Mouse (Mus musculus): ENCODE measurements at regions not wholly inside any gene's neighbourhood (a gene's known extent, or its start where the extent isn't known, plus 50 kb on each side); places are given as distances from the start of the nearest gene placed in this dataset.

DNA sequence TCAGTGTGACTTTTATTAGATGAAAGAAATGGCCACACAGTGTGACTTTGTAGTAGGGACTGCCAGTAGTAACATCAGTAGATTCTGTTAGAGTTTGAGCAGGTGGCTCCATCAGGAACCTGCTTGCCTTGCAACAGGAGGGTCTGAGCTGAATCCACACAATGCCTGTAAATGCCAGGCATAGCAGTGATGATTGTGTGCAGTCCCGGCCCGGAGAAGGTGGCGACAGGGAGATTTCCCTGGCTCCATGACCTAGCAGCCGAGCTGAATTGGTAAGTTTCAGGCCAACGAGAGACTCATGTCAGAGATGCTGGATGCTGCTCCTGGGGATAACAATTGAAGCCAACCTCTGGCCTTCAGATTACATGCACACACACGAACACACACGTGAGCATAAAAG lies 102.8 kb upstream of the Tbl1xr1 start:
- H3K4me3 ChIP-seq (ENCODE audit: low read depth, low read length): no peak overlapping the region
- no peak overlapping the region for H3K27ac ChIP-seq (ENCODE audit: low read length)
- no peak for ATAC-seq
- H3K27me3 ChIP-seq (ENCODE audit: control insufficient read depth, insufficient read depth, low read depth, low read length): no peaks in the 10 kb centered on the region
- H3K4me2 ChIP-seq (ENCODE audit: low read length): no peak overlapping the region
- no peak overlapping the region for H3K9ac ChIP-seq (ENCODE audit: low read depth, low read length)
- 82% methylated on average over 7 of the region's 7 CpGs for WGBS
- H3K9me3 ChIP-seq (replicated peaks; ENCODE audit: control insufficient read depth, low read length, poor library complexity, severe bottlenecking): no peaks in the 10 kb centered on the region
- H3K4me1 ChIP-seq (ENCODE audit: control insufficient read depth, insufficient read depth, low read length): no peaks in the 10 kb centered on the region
- no peaks in the 10 kb centered on the region for H3K36me3 ChIP-seq (ENCODE audit: control insufficient read depth, insufficient read depth, low read length)

DNA sequence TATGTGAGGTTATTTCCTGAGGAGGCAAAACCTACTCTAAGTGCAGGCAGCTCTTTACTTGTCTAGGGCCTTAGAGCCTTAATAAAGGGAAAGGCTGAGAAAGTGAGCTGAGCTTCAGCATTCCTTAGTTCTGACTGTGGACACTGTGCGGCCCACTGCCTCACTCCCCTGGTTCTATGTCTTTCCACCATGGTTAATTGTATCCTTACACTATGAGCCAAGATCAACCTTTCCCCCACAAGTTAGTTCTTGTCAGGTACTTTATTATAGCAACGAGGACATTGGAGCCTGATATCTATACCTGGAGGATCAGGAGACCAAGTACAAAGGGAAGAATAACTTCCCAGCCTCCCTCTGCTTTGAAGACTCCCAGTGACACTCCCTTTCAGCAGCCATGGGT lies 101.7 kb upstream of the Tbl1xr1 start:
- H3K4me1 ChIP-seq (ENCODE audit: control insufficient read depth, insufficient read depth, low read length): no peaks in the 10 kb centered on the region
- 82% methylated on average over 2 of the region's 2 CpGs for WGBS
- H3K27me3 ChIP-seq (ENCODE audit: control insufficient read depth, insufficient read depth, low read depth, low read length): no peaks in the 10 kb centered on the region
- H3K4me2 ChIP-seq (ENCODE audit: low read length): no peak overlapping the region
- no peaks in the 10 kb centered on the region for H3K36me3 ChIP-seq (ENCODE audit: control insufficient read depth, insufficient read depth, low read length)
- no peak overlapping the region for H3K9ac ChIP-seq (ENCODE audit: low read depth, low read length)
- no peaks in the 10 kb centered on the region for H3K9me3 ChIP-seq (replicated peaks; ENCODE audit: control insufficient read depth, low read length, poor library complexity, severe bottlenecking)
- no peak overlapping the region for H3K27ac ChIP-seq (ENCODE audit: low read length)
- ATAC-seq: no peak
- H3K4me3 ChIP-seq (ENCODE audit: low read depth, low read length): no peak overlapping the region

DNA sequence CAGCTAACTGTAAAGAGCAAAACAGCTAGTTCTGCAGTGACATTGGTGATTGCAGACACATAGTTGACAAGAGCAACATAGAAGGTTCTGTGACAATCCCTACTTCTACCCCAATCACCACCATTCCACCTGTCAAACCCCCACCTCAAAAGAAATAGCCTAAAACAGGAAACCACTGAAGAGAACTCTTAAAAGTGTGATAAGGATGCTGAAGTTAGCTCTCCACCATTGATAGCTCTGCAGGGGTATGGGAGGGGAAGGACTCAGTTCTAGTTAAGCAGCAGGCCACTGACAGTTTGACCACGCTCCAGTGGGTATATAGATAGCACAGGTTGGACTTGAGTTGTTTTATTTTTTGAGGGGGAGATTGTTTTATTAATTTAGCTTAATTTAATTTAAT lies 98.7 kb upstream of the Tbl1xr1 start:
- H3K9ac ChIP-seq (ENCODE audit: low read depth, low read length): no peak overlapping the region
- WGBS: 96% methylated on average over 1 of the region's 1 CpGs
- no peaks in the 10 kb centered on the region for H3K27me3 ChIP-seq (ENCODE audit: control insufficient read depth, insufficient read depth, low read depth, low read length)
- H3K4me2 ChIP-seq (ENCODE audit: low read length): no peak overlapping the region
- no peak overlapping the region for H3K27ac ChIP-seq (ENCODE audit: low read length)
- H3K36me3 ChIP-seq (ENCODE audit: control insufficient read depth, insufficient read depth, low read length): no peaks in the 10 kb centered on the region
- no peaks in the 10 kb centered on the region for H3K4me1 ChIP-seq (ENCODE audit: control insufficient read depth, insufficient read depth, low read length)
- no peaks in the 10 kb centered on the region for H3K9me3 ChIP-seq (replicated peaks; ENCODE audit: control insufficient read depth, low read length, poor library complexity, severe bottlenecking)
- no peak overlapping the region for H3K4me3 ChIP-seq (ENCODE audit: low read depth, low read length)
- ATAC-seq: no peak

DNA sequence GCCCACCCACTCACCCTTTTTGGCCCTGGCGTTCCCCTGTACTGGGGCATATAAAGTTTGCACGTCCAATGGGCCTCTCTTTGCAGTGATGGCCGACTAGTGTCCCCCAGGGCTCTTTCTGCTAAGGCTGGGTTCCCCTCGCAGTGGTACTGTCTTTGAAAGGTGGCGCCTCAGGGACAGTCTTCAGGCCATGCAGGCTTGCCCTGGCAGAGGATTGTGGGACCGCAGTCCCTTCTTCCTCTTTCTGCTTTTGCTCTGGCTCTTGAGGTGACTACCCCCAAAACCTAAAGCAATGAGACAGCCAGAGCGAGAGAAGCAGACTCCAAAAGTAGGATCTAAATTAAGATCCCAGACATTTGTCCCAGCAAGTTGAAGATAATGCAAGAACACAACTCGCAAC lies 93.5 kb upstream of the Tbl1xr1 start:
- Histone ChIP-seq H3K9ac (ENCODE audit: low read depth, low read length) (no peak overlapping the region), H3K27me3 (ENCODE audit: control insufficient read depth, insufficient read depth, low read depth, low read length) (no peaks in the 10 kb centered on the region), H3K4me1 (ENCODE audit: control insufficient read depth, insufficient read depth, low read length) (no peaks in the 10 kb centered on the region), H3K27ac (ENCODE audit: low read length) (no peak overlapping the region), H3K9me3 (replicated peaks; ENCODE audit: control insufficient read depth, low read length, poor library complexity, severe bottlenecking) (no peaks in the 10 kb centered on the region), H3K36me3 (ENCODE audit: control insufficient read depth, insufficient read depth, low read length) (no peaks in the 10 kb centered on the region), H3K4me2 (ENCODE audit: low read length) (no peak overlapping the region), H3K4me3 (ENCODE audit: low read depth, low read length) (no peak overlapping the region)
- no peak for ATAC-seq
- 89% methylated on average over 8 of the region's 8 CpGs for whole genome bisulfite sequencing

DNA sequence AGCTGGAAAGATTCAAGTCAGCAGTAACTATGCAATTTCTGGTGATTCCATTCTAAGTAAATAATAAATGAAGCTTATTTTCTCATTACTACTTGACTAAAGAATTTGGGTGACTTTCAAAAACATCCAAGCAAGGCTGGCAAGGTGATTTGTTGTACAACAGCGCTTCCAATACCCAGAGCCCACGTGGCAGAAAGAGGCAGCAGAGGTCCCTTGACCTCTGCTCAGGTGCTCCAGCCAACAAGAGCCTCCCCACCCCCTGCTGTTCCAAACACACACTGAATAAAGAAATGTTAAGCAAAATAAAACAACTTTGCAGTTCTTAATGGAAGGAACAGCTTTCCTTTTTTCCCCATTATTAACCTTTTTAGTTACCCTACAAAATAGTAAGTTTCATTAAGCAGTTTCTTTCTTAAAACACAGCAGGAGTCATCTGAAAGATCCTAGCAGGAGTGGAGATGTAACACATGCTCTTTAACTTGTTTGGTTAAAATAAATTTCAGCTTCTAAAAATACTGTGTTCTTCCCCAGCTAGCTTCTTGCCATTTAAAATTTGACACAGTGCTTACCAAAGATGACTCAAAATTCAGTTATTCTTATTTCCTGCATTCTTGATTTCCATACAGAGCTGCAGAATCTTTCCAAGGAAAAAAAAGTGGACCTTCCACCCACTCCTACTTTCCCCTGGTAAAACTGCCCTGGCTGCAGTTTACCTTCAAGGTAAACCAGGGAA lies 92.3 kb upstream of the Tbl1xr1 start:
- Histone ChIP-seq H3K9ac (ENCODE audit: low read depth, low read length) (no peak overlapping the region), H3K27ac (ENCODE audit: low read length) (no peak overlapping the region), H3K27me3 (ENCODE audit: control insufficient read depth, insufficient read depth, low read depth, low read length) (no peaks in the 10 kb centered on the region), H3K36me3 (ENCODE audit: control insufficient read depth, insufficient read depth, low read length) (no peaks in the 10 kb centered on the region), H3K4me1 (ENCODE audit: control insufficient read depth, insufficient read depth, low read length) (no peaks in the 10 kb centered on the region), H3K9me3 (replicated peaks; ENCODE audit: control insufficient read depth, low read length, poor library complexity, severe bottlenecking) (no peaks in the 10 kb centered on the region), H3K4me3 (ENCODE audit: low read depth, low read length) (no peak overlapping the region), H3K4me2 (ENCODE audit: low read length) (no peak overlapping the region)
- WGBS: 35% methylated on average over 2 of the region's 2 CpGs
- ATAC-seq: no peak

GRCm38 (mm10) chr3:21984807-21985206 lies 91.6 kb upstream of the Tbl1xr1 start:
- H3K4me1 ChIP-seq (ENCODE audit: control insufficient read depth, insufficient read depth, low read length): no peaks in the 10 kb centered on the region
- ATAC-seq: no peak
- H3K27me3 ChIP-seq (ENCODE audit: control insufficient read depth, insufficient read depth, low read depth, low read length): no peaks in the 10 kb centered on the region
- H3K9ac ChIP-seq (ENCODE audit: low read depth, low read length): no peak overlapping the region
- H3K4me3 ChIP-seq (ENCODE audit: low read depth, low read length): no peak overlapping the region
- 75% methylated on average over 2 of the region's 2 CpGs for WGBS
- no peak overlapping the region for H3K27ac ChIP-seq (ENCODE audit: low read length)
- no peaks in the 10 kb centered on the region for H3K36me3 ChIP-seq (ENCODE audit: control insufficient read depth, insufficient read depth, low read length)
- H3K4me2 ChIP-seq (ENCODE audit: low read length): no peak overlapping the region
- no peaks in the 10 kb centered on the region for H3K9me3 ChIP-seq (replicated peaks; ENCODE audit: control insufficient read depth, low read length, poor library complexity, severe bottlenecking)

GRCm38 (mm10) chr3:21986164-21986892 lies 90.1 kb upstream of the Tbl1xr1 start:
- no peak overlapping the region for H3K4me3 ChIP-seq (ENCODE audit: low read depth, low read length)
- no peaks in the 10 kb centered on the region for H3K9me3 ChIP-seq (replicated peaks; ENCODE audit: control insufficient read depth, low read length, poor library complexity, severe bottlenecking)
- no peaks in the 10 kb centered on the region for H3K4me1 ChIP-seq (ENCODE audit: control insufficient read depth, insufficient read depth, low read length)
- H3K27ac ChIP-seq (ENCODE audit: low read length): no peak overlapping the region
- no peaks in the 10 kb centered on the region for H3K27me3 ChIP-seq (ENCODE audit: control insufficient read depth, insufficient read depth, low read depth, low read length)
- 88% methylated on average over 5 of the region's 5 CpGs for WGBS
- no peaks in the 10 kb centered on the region for H3K36me3 ChIP-seq (ENCODE audit: control insufficient read depth, insufficient read depth, low read length)
- H3K9ac ChIP-seq (ENCODE audit: low read depth, low read length): no peak overlapping the region
- no peak overlapping the region for H3K4me2 ChIP-seq (ENCODE audit: low read length)
- ATAC-seq: no peak

DNA sequence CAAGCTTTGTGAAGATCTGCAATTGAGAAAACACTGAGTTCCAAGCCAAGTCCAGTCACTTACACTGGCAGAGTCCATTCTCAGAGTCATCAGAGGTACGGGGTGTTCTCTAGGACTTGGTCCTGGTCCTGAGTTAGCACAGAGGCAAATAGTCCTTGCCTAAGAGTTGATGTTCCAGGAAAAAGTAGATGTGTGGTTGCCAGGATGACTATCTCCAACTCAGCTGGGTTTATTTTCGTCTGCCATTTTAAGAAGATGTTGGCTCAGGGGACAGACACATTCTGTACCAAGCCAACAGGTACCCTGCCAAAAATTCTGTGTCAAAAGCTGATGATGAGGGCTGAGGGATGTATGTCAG lies 89.6 kb upstream of the Tbl1xr1 start:
- Histone ChIP-seq H3K27ac (ENCODE audit: low read length) (no peak overlapping the region), H3K9me3 (replicated peaks; ENCODE audit: control insufficient read depth, low read length, poor library complexity, severe bottlenecking) (no peaks in the 10 kb centered on the region), H3K4me3 (ENCODE audit: low read depth, low read length) (no peak overlapping the region), H3K4me1 (ENCODE audit: control insufficient read depth, insufficient read depth, low read length) (no peaks in the 10 kb centered on the region), H3K27me3 (ENCODE audit: control insufficient read depth, insufficient read depth, low read depth, low read length) (no peaks in the 10 kb centered on the region), H3K9ac (ENCODE audit: low read depth, low read length) (no peak overlapping the region), H3K4me2 (ENCODE audit: low read length) (no peak overlapping the region), H3K36me3 (ENCODE audit: control insufficient read depth, insufficient read depth, low read length) (no peaks in the 10 kb centered on the region)
- WGBS: 95% methylated on average over 2 of the region's 2 CpGs
- no peak for ATAC-seq

GRCm38 (mm10) chr3:21987455-21988009 lies 88.9 kb upstream of the Tbl1xr1 start:
- H3K27me3 ChIP-seq (ENCODE audit: control insufficient read depth, insufficient read depth, low read depth, low read length): no peaks in the 10 kb centered on the region
- no peak overlapping the region for H3K27ac ChIP-seq (ENCODE audit: low read length)
- H3K4me3 ChIP-seq (ENCODE audit: low read depth, low read length): no peak overlapping the region
- H3K4me1 ChIP-seq (ENCODE audit: control insufficient read depth, insufficient read depth, low read length): no peaks in the 10 kb centered on the region
- WGBS: 92% methylated on average over 5 of the region's 5 CpGs
- no peaks in the 10 kb centered on the region for H3K36me3 ChIP-seq (ENCODE audit: control insufficient read depth, insufficient read depth, low read length)
- no peak for ATAC-seq
- no peak overlapping the region for H3K9ac ChIP-seq (ENCODE audit: low read depth, low read length)
- no peaks in the 10 kb centered on the region for H3K9me3 ChIP-seq (replicated peaks; ENCODE audit: control insufficient read depth, low read length, poor library complexity, severe bottlenecking)
- H3K4me2 ChIP-seq (ENCODE audit: low read length): no peak overlapping the region
